32 mouse cellular contexts compared by ENCODE assay signal in genomic region chr6:43198094-43198493, GRCm38 (mm10). TPM values are rescaled to one million over a fixed set of nuclear protein-coding genes. Genes with fewer than 3 reads are reported as not detected.
DNase-seq lines count a peak whose midpoint lies in the region; ATAC-seq and TF ChIP-seq lines count a peak whose summit lies in the region.
"Had no signal": no experiment of that assay in that cellular context is flagged by ENCODE, and none has a peak within 500 bp of the region (broad histone marks: within the 10 kb centered on the region; RNA-seq: fewer than 3 reads in every experiment).

No protein-coding gene starts in this region.

- peak; percentile 64 for DNase-seq in lung, embryonic 14.5 days
- no peak for DNase-seq in lung, postnatal 10 days
- DNase-seq in lung, adult 18-20 months = no peak
- no peak for DNase-seq in gastrocnemius, postnatal 10 days
- DNase-seq: adrenal gland, adult 2 months; adrenal gland, postnatal 10 days; adrenal gland, postnatal 25 days; B cell, adult 2 months; cerebellum, adult 11 months; cerebellum, adult 18-20 months; cerebellum, adult 8-10 months; cerebellum, adult 9-11 months; cerebellum, postnatal 14 days; cerebellum, postnatal 36 days; embryo, embryonic 11 days had no signal

- no peak overlapping the region for H3K4me2 ChIP-seq in lung, embryonic 14.5 days
- no peak overlapping the region for H3K4me2 ChIP-seq in lung, embryonic 16.5 days (ENCODE audit: low read depth, low read length)
- H3K4me2 ChIP-seq: embryonic facial prominence, embryonic 13.5 days; embryonic facial prominence, embryonic 15.5 days; forebrain, embryonic 12.5 days had no signal

- H3K27ac ChIP-seq in lung, embryonic 14.5 days (ENCODE audit: low read depth) = no peak overlapping the region
- 0 out of 2 replicates have a peak overlapping the region, but pooled peaks have one; percentile 22 for H3K27ac ChIP-seq in lung, embryonic 16.5 days (ENCODE audit: low read length)
- H3K27ac ChIP-seq: embryonic facial prominence, embryonic 13.5 days; embryonic facial prominence, embryonic 15.5 days; forebrain, embryonic 10.5 days; forebrain, embryonic 12.5 days had no signal

- no peak for TF ChIP-seq CTCF in lung, embryonic 14.5 days (IDR thresholded peaks at IDR 0.05; ENCODE audit: low read depth)

- H3K9ac ChIP-seq in lung, embryonic 14.5 days = no peak overlapping the region
- no peak overlapping the region for H3K9ac ChIP-seq in lung, embryonic 16.5 days (ENCODE audit: low read length)
- H3K9ac ChIP-seq: embryonic facial prominence, embryonic 13.5 days; embryonic facial prominence, embryonic 15.5 days; forebrain, embryonic 12.5 days had no signal

- no peaks in the 10 kb centered on the region for H3K4me1 ChIP-seq in lung, embryonic 14.5 days (ENCODE audit: insufficient read depth)
- 0 out of 2 replicates have a peak, but pooled peaks cover 2% of the 10 kb centered on the region for H3K4me1 ChIP-seq in lung, embryonic 16.5 days (replicated peaks; ENCODE audit: control insufficient read depth, insufficient read depth, low read length)
- H3K4me1 ChIP-seq: embryonic facial prominence, embryonic 13.5 days; embryonic facial prominence, embryonic 15.5 days; forebrain, embryonic 10.5 days; forebrain, embryonic 12.5 days had no signal

- WGBS in lung, embryonic 14.5 days = 25% methylated on average over 3 of the region's 3 CpGs
- WGBS in lung, embryonic 16.5 days = 19% methylated on average over 3 of the region's 3 CpGs

- peak; percentile 79 for ATAC-seq in lung, embryonic 14.5 days (ENCODE audit: insufficient read depth)
- ATAC-seq in lung, embryonic 16.5 days (ENCODE audit: low read depth) = peak; percentile 57
- ATAC-seq in activated CD4-positive, CD25-positive, alpha-beta regulatory T cell, adult 4 months = peak; percentile 82
- ATAC-seq in megakaryocyte progenitor cell, adult 5-6 weeks (replicated peaks; ENCODE audit: poor library complexity) = no peak
- ATAC-seq: forebrain, embryonic 14.5 days; forebrain, embryonic 16.5 days; Patski had no signal

- no peaks in the 10 kb centered on the region for H3K9me3 ChIP-seq in lung, embryonic 14.5 days (ENCODE audit: low read depth, low read length)
- no peaks in the 10 kb centered on the region for H3K9me3 ChIP-seq in lung, embryonic 16.5 days (ENCODE audit: control insufficient read depth, low read length)
- H3K9me3 ChIP-seq: embryonic facial prominence, embryonic 13.5 days; embryonic facial prominence, embryonic 15.5 days; forebrain, embryonic 10.5 days; forebrain, embryonic 12.5 days; G1E had no signal

- H3K27me3 ChIP-seq in lung, embryonic 14.5 days (ENCODE audit: insufficient read depth, low read length) = no peaks in the 10 kb centered on the region
- H3K27me3 ChIP-seq in lung, embryonic 16.5 days (ENCODE audit: control insufficient read depth, insufficient read depth, low read depth, low read length) = no peaks in the 10 kb centered on the region
- H3K27me3 ChIP-seq: CH12.LX; embryonic facial prominence, embryonic 13.5 days; embryonic facial prominence, embryonic 15.5 days; forebrain, embryonic 12.5 days had no signal

- H3K4me3 ChIP-seq in lung, embryonic 14.5 days (ENCODE audit: low read depth, low read length) = no peak overlapping the region
- H3K4me3 ChIP-seq in lung, embryonic 16.5 days (ENCODE audit: low read length) = no peak overlapping the region
- H3K4me3 ChIP-seq: embryonic facial prominence, embryonic 13.5 days; embryonic facial prominence, embryonic 15.5 days; erythroblast, embryonic 14.5 days; forebrain, embryonic 10.5 days; forebrain, embryonic 12.5 days had no signal

- H3K36me3 ChIP-seq in lung, embryonic 14.5 days (ENCODE audit: insufficient read depth) = no peaks in the 10 kb centered on the region
- no peaks in the 10 kb centered on the region for H3K36me3 ChIP-seq in lung, embryonic 16.5 days (ENCODE audit: control insufficient read depth, insufficient read depth, low read length)
- H3K36me3 ChIP-seq: embryonic facial prominence, embryonic 13.5 days; embryonic facial prominence, embryonic 15.5 days; forebrain, embryonic 10.5 days; forebrain, embryonic 12.5 days; G1E had no signal

RNA-seq across cellular contexts. Expression of gene Olfr435, which starts 1.1 kb away (rescaled TPM):
- not detected in 2 replicates for polyA plus RNA-seq in lung, embryonic 14.5 days (2014; fragmentation: Nextera tagmentation; extraction: Ambion mirVana)
- polyA plus RNA-seq in lung, embryonic 16.5 days (2015; fragmentation: Nextera tagmentation; extraction: Ambion mirVana) = not detected in 2 replicates
- polyA plus RNA-seq in activated CD4-positive, CD25-positive, alpha-beta regulatory T cell, adult 4 months (2017; shearing (Covaris generic)) = not detected
- not detected for total RNA-seq in gastrocnemius, postnatal 10 days (2021)
- not detected in 2 replicates for total RNA-seq in megakaryocyte progenitor cell, adult 5-6 weeks (2015)
- total RNA-seq in megakaryocyte progenitor cell, adult 5-6 weeks (2017) = not detected in 2 replicates
- total RNA-seq: adrenal gland, adult 2 months; adrenal gland, postnatal 10 days; adrenal gland, postnatal 25 days; adrenal gland, postnatal 4 days; CH12.LX; common myeloid progenitor, adult 5-6 weeks had no signal
- polyA plus RNA-seq: adrenal gland, adult 2 months; brain, embryonic 14.5 days; embryonic facial prominence, embryonic 11.5 days; embryonic facial prominence, embryonic 13.5 days; erythroblast, embryonic 14.5 days; forebrain, embryonic 10.5 days; forebrain, embryonic 12.5 days; forebrain, embryonic 14.5 days; forebrain, embryonic 16.5 days; G1E; Patski had no signal

RNA-seq across cellular contexts. Expression of gene Olfr434, which starts 14.7 kb away (rescaled TPM):
- polyA plus RNA-seq in lung, embryonic 14.5 days (2014; fragmentation: Nextera tagmentation; extraction: Ambion mirVana) = not detected in 2 replicates
- polyA plus RNA-seq in lung, embryonic 16.5 days (2015; fragmentation: Nextera tagmentation; extraction: Ambion mirVana) = not detected in 2 replicates
- polyA plus RNA-seq in activated CD4-positive, CD25-positive, alpha-beta regulatory T cell, adult 4 months (2017; shearing (Covaris generic)) = not detected
- not detected for total RNA-seq in gastrocnemius, postnatal 10 days (2021)
- not detected in 2 replicates for total RNA-seq in megakaryocyte progenitor cell, adult 5-6 weeks (2015)
- not detected in 2 replicates for total RNA-seq in megakaryocyte progenitor cell, adult 5-6 weeks (2017)
- total RNA-seq: adrenal gland, adult 2 months; adrenal gland, postnatal 10 days; adrenal gland, postnatal 25 days; adrenal gland, postnatal 4 days; CH12.LX; common myeloid progenitor, adult 5-6 weeks; G1E had no signal
- polyA plus RNA-seq: adrenal gland, adult 2 months; brain, embryonic 14.5 days; embryonic facial prominence, embryonic 11.5 days; embryonic facial prominence, embryonic 13.5 days; erythroblast, embryonic 14.5 days; forebrain, embryonic 10.5 days; forebrain, embryonic 12.5 days; forebrain, embryonic 14.5 days; forebrain, embryonic 16.5 days; G1E had no signal

RNA-seq across cellular contexts. Expression of gene Olfr13, which starts 26.2 kb away (rescaled TPM):
- not detected in 2 replicates for polyA plus RNA-seq in lung, embryonic 14.5 days (2014; fragmentation: Nextera tagmentation; extraction: Ambion mirVana)
- not detected in 2 replicates for polyA plus RNA-seq in lung, embryonic 16.5 days (2015; fragmentation: Nextera tagmentation; extraction: Ambion mirVana)
- not detected for polyA plus RNA-seq in activated CD4-positive, CD25-positive, alpha-beta regulatory T cell, adult 4 months (2017; shearing (Covaris generic))
- not detected for total RNA-seq in gastrocnemius, postnatal 10 days (2021)
- not detected in 2 replicates for total RNA-seq in megakaryocyte progenitor cell, adult 5-6 weeks (2015)
- not detected in 2 replicates for total RNA-seq in megakaryocyte progenitor cell, adult 5-6 weeks (2017)
- total RNA-seq: adrenal gland, adult 2 months; adrenal gland, postnatal 10 days; adrenal gland, postnatal 25 days; adrenal gland, postnatal 4 days; CH12.LX; common myeloid progenitor, adult 5-6 weeks had no signal
- polyA plus RNA-seq: adrenal gland, adult 2 months; brain, embryonic 14.5 days; embryonic facial prominence, embryonic 11.5 days; embryonic facial prominence, embryonic 13.5 days; erythroblast, embryonic 14.5 days; forebrain, embryonic 10.5 days; forebrain, embryonic 14.5 days; forebrain, embryonic 16.5 days; G1E; Patski had no signal

RNA-seq across cellular contexts. Expression of gene Olfr47, which starts 33.2 kb away (rescaled TPM):
- polyA plus RNA-seq in lung, embryonic 14.5 days (2014; fragmentation: Nextera tagmentation; extraction: Ambion mirVana) = not detected in 2 replicates
- polyA plus RNA-seq in lung, embryonic 16.5 days (2015; fragmentation: Nextera tagmentation; extraction: Ambion mirVana) = not detected in 2 replicates
- not detected for polyA plus RNA-seq in activated CD4-positive, CD25-positive, alpha-beta regulatory T cell, adult 4 months (2017; shearing (Covaris generic))
- total RNA-seq in gastrocnemius, postnatal 10 days (2021) = not detected
- total RNA-seq in megakaryocyte progenitor cell, adult 5-6 weeks (2015) = not detected in 2 replicates
- total RNA-seq in megakaryocyte progenitor cell, adult 5-6 weeks (2017) = not detected in 2 replicates
- total RNA-seq: adrenal gland, adult 2 months; adrenal gland, postnatal 10 days; adrenal gland, postnatal 25 days; adrenal gland, postnatal 4 days; CH12.LX; common myeloid progenitor, adult 5-6 weeks had no signal
- polyA plus RNA-seq: adrenal gland, adult 2 months; brain, embryonic 14.5 days; embryonic facial prominence, embryonic 11.5 days; embryonic facial prominence, embryonic 13.5 days; embryonic facial prominence, embryonic 15.5 days; erythroblast, embryonic 14.5 days; forebrain, embryonic 10.5 days; forebrain, embryonic 12.5 days; forebrain, embryonic 14.5 days; forebrain, embryonic 16.5 days; G1E; Patski had no signal

RNA-seq across cellular contexts. Expression of gene Olfr437, which starts 35.0 kb away (rescaled TPM):
- not detected in 2 replicates for polyA plus RNA-seq in lung, embryonic 14.5 days (2014; fragmentation: Nextera tagmentation; extraction: Ambion mirVana)
- polyA plus RNA-seq in lung, embryonic 16.5 days (2015; fragmentation: Nextera tagmentation; extraction: Ambion mirVana) = not detected in 2 replicates
- polyA plus RNA-seq in activated CD4-positive, CD25-positive, alpha-beta regulatory T cell, adult 4 months (2017; shearing (Covaris generic)) = not detected
- total RNA-seq in gastrocnemius, postnatal 10 days (2021) = not detected
- total RNA-seq in megakaryocyte progenitor cell, adult 5-6 weeks (2015) = not detected in 2 replicates
- total RNA-seq in megakaryocyte progenitor cell, adult 5-6 weeks (2017) = not detected in 2 replicates
- total RNA-seq: adrenal gland, adult 2 months; adrenal gland, postnatal 10 days; adrenal gland, postnatal 25 days; adrenal gland, postnatal 4 days; CH12.LX; common myeloid progenitor, adult 5-6 weeks had no signal
- polyA plus RNA-seq: adrenal gland, adult 2 months; brain, embryonic 14.5 days; embryonic facial prominence, embryonic 11.5 days; embryonic facial prominence, embryonic 13.5 days; erythroblast, embryonic 14.5 days; forebrain, embryonic 10.5 days; forebrain, embryonic 12.5 days; forebrain, embryonic 14.5 days; forebrain, embryonic 16.5 days; G1E; Patski had no signal
